Mouse (Mus musculus) lung, embryonic 14.5 days (tissue): ENCODE measurements at regions not wholly inside any gene's neighbourhood (a gene's known extent, or its start where the extent isn't known, plus 50 kb on each side); places are given as distances from the start of the nearest gene placed in this dataset.

Experiments used
- ATAC-seq: fragments of 200-750 bp; cut with Nextera tagmentation; 2 replicates; pipeline ENCODE4 v1.8.0; 2017; ENCODE audit warnings: mild to moderate bottlenecking, moderate TSS enrichment, moderate library complexity; ENCODE audit not compliant: insufficient read depth
- DNase-seq: peaks from one replicate; pipeline ENCODE4 v3.0.0-alpha.2; 2015
- H3K27ac ChIP-seq: fragments of 300-500 bp; sonication (generic); 2 replicates; pipeline ENCODE4 v1.5.1; 2014; ENCODE audit warnings: low read depth, mild to moderate bottlenecking, moderate library complexity
- H3K27me3 ChIP-seq: fragments of 300-500 bp; sonication (generic); 2 replicates; pipeline ENCODE4 v1.6.1; 2014; ENCODE audit warnings: low read length, control low read depth; ENCODE audit not compliant: insufficient read depth
- H3K36me3 ChIP-seq: fragments of 300-500 bp; sonication (generic); 2 replicates; pipeline ENCODE4 v1.6.1; 2014; ENCODE audit warnings: control low read depth; ENCODE audit not compliant: insufficient read depth
- H3K4me1 ChIP-seq: fragments of 300-500 bp; sonication (generic); 2 replicates; pipeline ENCODE4 v1.6.1; 2014; ENCODE audit warnings: antibody characterized with exemption, control low read depth; ENCODE audit not compliant: insufficient read depth
- H3K4me2 ChIP-seq: fragments of 300-500 bp; sonication (generic); 2 replicates; pipeline ENCODE4 v1.6.1; 2014; ENCODE audit warnings: mild to moderate bottlenecking
- H3K4me3 ChIP-seq: fragments of 300-500 bp; sonication (generic); 2 replicates; pipeline ENCODE4 v1.5.1; 2014; ENCODE audit warnings: low read depth, low read length
- H3K9ac ChIP-seq: fragments of 300-500 bp; sonication (generic); 2 replicates; pipeline ENCODE4 v1.6.1; 2014
- H3K9me3 ChIP-seq: fragments of 300-500 bp; sonication (generic); 2 replicates; pipeline ENCODE4 v1.6.1; 2016; ENCODE audit warnings: low read depth, low read length, control low read depth
- CTCF ChIP-seq: IDR thresholded peaks from 2 replicates; pipeline ENCODE4 v1.5.1; 2016; ENCODE audit warnings: antibody characterized with exemption, low read depth
- WGBS: fragments of 180-500 bp; shearing (Covaris S2); extraction: QIAGEN DNeasy Blood & Tissue Kit; methylation state at CpG from one replicate; pipeline ENCODE4 v1.1.7; 2014; 5-methylcytosine and 5-hydroxymethylcytosine counted together

- ATAC-seq = no peak
- TF ChIP-seq CTCF = no peak
- no peak overlapping the region for H3K4me2 ChIP-seq
Observed at GRCm38 (mm10) chr1:143204070-143204469, 436.4 kb upstream of the B3galt2 start.

GRCm38 (mm10) chr1:143206995-143207394 is 433.5 kb upstream of the B3galt2 start:
- WGBS = 78% methylated on average over 3 of the region's 3 CpGs
- no peak overlapping the region for H3K27ac ChIP-seq
- H3K4me1 ChIP-seq = no peaks in the 10 kb centered on the region
- no peak overlapping the region for H3K9ac ChIP-seq
- H3K4me2 ChIP-seq = no peak overlapping the region
- no peak overlapping the region for H3K4me3 ChIP-seq
- TF ChIP-seq CTCF = no peak
- no peak for ATAC-seq
- H3K27me3 ChIP-seq = no peaks in the 10 kb centered on the region
- no peak for DNase-seq
- no peaks in the 10 kb centered on the region for H3K9me3 ChIP-seq
- H3K36me3 ChIP-seq = no peaks in the 10 kb centered on the region

More at GRCm38 (mm10) chr1:143204070-143204469, 436.4 kb upstream of the B3galt2 start:
- no peaks in the 10 kb centered on the region for H3K9me3 ChIP-seq
- H3K27ac ChIP-seq = no peak overlapping the region
- no peak for DNase-seq
- no peaks in the 10 kb centered on the region for H3K36me3 ChIP-seq
- H3K4me3 ChIP-seq = no peak overlapping the region
- no peaks in the 10 kb centered on the region for H3K4me1 ChIP-seq
- H3K9ac ChIP-seq = no peak overlapping the region
- H3K27me3 ChIP-seq = no peaks in the 10 kb centered on the region

- no peak for DNase-seq
- Histone ChIP-seq H3K4me3 (no peak overlapping the region), H3K9me3 (no peaks in the 10 kb centered on the region), H3K4me2 (no peak overlapping the region), H3K4me1 (no peaks in the 10 kb centered on the region), H3K36me3 (no peaks in the 10 kb centered on the region), H3K9ac (no peak overlapping the region), H3K27ac (no peak overlapping the region), H3K27me3 (no peaks in the 10 kb centered on the region)
- WGBS = 80% methylated on average over 6 of the region's 6 CpGs
- TF ChIP-seq CTCF = no peak
- ATAC-seq = no peak
Observed at GRCm38 (mm10) chr1:143207399-143208065, 432.9 kb upstream of the B3galt2 start.

DNA sequence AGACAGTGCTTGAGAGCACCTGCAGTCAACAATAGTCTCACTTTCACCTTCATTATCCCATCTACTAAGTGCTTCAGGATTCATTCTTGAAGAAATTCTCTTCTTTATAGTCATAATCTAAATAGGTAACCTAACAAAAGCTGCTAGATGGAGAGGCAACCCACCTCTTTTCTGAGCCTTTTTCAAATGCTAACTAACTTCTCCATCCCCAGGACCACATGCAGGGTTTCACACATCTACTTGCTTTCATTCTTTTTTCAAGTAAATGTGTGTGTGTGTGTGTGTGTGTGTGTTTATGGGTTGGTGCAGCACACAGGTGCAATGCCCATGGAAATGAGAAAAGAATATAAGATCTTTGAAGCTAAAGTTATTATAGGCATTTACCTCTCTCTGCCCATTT is 423.1 kb upstream of the B3galt2 start:
- H3K9me3 ChIP-seq = no peaks in the 10 kb centered on the region

GRCm38 (mm10) chr1:143231969-143232368 is 408.5 kb upstream of the B3galt2 start:
- no peak overlapping the region for H3K4me2 ChIP-seq
- 83% methylated on average over 5 of the region's 7 CpGs for WGBS
- no peak overlapping the region for H3K4me3 ChIP-seq
- DNase-seq = no peak
- H3K36me3 ChIP-seq = no peaks in the 10 kb centered on the region
- no peak overlapping the region for H3K27ac ChIP-seq
- no peak for ATAC-seq
- H3K9ac ChIP-seq = no peak overlapping the region
- no peaks in the 10 kb centered on the region for H3K27me3 ChIP-seq
- no peak for TF ChIP-seq CTCF
- no peaks in the 10 kb centered on the region for H3K9me3 ChIP-seq
- no peaks in the 10 kb centered on the region for H3K4me1 ChIP-seq

More for the DNA sequence above, 423.1 kb upstream of the B3galt2 start:
- Histone ChIP-seq H3K4me2 (no peak overlapping the region), H3K27ac (no peak overlapping the region), H3K27me3 (no peaks in the 10 kb centered on the region), H3K9ac (no peak overlapping the region), H3K4me1 (no peaks in the 10 kb centered on the region), H3K36me3 (no peaks in the 10 kb centered on the region), H3K4me3 (no peak overlapping the region)
- no peak for ATAC-seq
- no peak for DNase-seq
- no peak for TF ChIP-seq CTCF

DNA sequence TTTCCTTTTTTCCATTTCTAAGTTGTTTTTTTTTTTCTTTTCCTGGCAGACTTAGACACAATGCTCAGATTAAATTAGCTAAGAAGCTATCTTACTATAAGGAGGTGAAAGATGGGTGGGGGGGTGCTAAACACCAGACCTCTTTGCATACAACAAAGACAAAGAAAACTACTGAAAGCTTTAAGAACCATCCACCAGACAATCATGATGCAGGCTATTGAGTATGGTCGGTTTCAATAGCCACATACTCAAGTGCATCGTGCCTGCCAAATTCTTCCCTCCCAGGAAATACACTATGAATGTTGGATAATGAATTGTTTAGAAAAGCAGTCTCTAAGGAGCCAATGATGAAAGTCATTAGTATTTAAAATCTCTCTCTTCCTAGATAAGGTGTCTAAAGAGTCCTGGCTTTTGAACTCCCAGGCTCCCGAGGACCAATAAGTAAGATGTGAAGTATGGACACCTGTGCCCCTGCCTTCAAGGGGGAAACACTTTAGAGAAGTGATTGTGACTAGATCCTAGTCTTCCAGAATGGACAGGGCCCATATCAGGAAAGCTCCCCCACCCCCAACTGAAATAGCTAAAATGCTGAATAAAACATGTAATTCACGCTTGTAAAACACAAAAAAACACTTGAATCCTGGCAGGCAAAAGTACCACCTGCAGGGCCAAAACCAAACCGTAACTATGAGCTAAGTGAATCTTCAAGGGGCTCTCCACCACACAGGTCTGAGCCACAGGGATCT is 381.8 kb upstream of the B3galt2 start:
- DNase-seq = no peak
- Histone ChIP-seq H3K9me3 (no peaks in the 10 kb centered on the region), H3K4me3 (no peak overlapping the region), H3K36me3 (no peaks in the 10 kb centered on the region), H3K27me3 (no peaks in the 10 kb centered on the region), H3K9ac (no peak overlapping the region), H3K4me2 (no peak overlapping the region), H3K27ac (no peak overlapping the region), H3K4me1 (no peaks in the 10 kb centered on the region)
- 63% methylated on average over 5 of the region's 5 CpGs for WGBS
- no peak for ATAC-seq
- no peak for TF ChIP-seq CTCF

DNA sequence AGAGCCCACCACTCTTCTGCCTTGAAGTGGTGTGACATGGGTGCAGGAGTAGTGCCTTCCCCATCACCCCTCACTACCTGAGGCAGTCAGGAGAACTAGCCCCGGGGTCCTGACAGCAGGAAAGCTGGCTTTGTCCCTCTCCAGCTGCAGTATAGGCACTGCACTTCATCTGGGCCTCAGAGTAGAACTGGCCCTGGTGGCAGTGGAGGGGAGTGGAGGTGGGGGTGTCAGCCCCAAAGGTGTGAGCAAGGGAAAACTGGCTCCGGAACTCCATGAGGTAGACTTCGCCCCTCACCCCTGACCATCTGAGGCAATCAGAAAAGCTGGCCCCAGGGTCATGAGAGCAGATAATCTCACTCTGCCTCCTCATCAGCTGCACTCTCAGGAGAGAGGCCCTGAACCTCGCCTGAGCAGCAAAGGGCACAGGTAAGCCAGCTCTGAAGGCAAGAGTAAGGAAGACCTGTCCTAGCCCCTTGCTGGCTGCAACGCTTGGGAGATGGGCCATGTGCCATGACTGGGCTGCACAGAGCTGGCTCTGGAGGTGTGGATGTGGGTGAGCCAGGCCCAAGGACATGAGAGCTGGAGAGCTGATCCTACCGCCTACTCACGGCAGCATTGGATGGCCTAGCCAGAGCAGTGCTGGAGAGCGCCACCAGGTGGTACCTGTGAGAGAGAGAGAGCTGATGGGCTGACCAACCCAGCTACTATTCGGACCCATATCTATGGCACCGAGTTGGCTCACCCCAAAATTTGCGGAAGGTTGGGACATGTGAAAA is 377.0 kb upstream of the B3galt2 start:
- WGBS = 66% methylated on average over 11 of the region's 11 CpGs
- no peak overlapping the region for H3K4me2 ChIP-seq
- H3K9ac ChIP-seq = no peak overlapping the region
- H3K27ac ChIP-seq = no peak overlapping the region
- TF ChIP-seq CTCF = no peak
- ATAC-seq = peak; percentile 8; the same call in 1 of the 2 replicates
- no peaks in the 10 kb centered on the region for H3K9me3 ChIP-seq
- H3K36me3 ChIP-seq = no peaks in the 10 kb centered on the region
- H3K4me3 ChIP-seq = no peak overlapping the region
- no peaks in the 10 kb centered on the region for H3K27me3 ChIP-seq
- no peaks in the 10 kb centered on the region for H3K4me1 ChIP-seq
- DNase-seq = no peak
